In the genomic region with DNA sequence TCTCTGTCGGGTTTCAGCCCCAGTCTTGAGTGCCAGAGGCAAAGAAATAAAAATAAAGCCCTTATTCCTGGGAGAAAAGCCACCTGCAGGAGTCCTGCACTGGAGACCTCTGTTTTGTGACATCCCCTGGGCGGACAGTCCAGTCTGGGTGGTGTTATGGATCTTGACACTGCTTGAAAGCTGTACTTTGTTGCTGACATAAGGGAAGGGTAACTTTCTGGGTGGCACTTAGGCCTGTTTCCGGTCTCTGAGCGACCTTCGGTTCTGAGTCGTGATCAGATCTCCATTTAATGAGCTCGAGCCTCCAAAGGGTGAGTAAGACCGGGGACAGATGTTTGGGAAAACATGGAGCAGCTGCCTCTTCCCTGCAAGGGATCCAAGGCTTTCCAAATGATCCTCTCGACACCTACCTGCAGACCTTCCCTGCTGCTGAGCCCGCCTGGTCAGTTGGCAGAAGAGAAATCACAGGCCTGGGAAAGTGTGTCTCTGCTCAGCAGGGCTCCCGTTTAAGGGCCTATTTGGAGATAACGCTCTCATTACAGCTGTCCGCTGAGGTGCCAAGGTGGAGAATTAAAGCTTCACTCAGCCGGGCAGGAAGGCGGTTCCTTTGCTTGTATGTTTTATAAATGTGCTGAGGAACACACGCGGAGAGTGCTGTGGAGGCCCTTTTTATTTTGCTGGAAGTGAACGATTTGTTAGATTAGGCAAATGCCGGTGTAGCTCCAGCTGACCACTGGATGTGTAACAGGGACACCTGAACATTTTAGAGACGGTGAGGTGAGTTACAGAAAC, we compare ENCODE assay signal across 8 mouse cellular contexts. TPM values are rescaled to one million over a fixed set of nuclear protein-coding genes. Genes with fewer than 3 reads are reported as not detected.
DNase-seq lines count a peak whose midpoint lies in the region; ATAC-seq and TF ChIP-seq lines count a peak whose summit lies in the region.

No protein-coding gene starts in this region.

- H3K27me3 ChIP-seq in thymus, adult 2 months (ENCODE audit: control insufficient read depth, insufficient read depth, low read length): no peaks in the 10 kb centered on the region
- H3K27me3 ChIP-seq in intestine, embryonic 15.5 days (replicated peaks): no peaks in the 10 kb centered on the region
- no peaks in the 10 kb centered on the region for H3K27me3 ChIP-seq in myocyte (ENCODE audit: control insufficient read depth, insufficient read depth, insufficient read length)

- no peaks in the 10 kb centered on the region for H3K9me3 ChIP-seq in intestine, embryonic 15.5 days

- no peaks in the 10 kb centered on the region for H3K79me2 ChIP-seq in myocyte (ENCODE audit: control insufficient read depth, insufficient read depth)

- DNase-seq in cerebellum, adult 11 months: peak; percentile 16
- DNase-seq in cerebellum, adult 8-10 months: no peak
- DNase-seq in thymus, adult 2 months: no peak
- no peak for DNase-seq in thymus, postnatal 10 days (ENCODE audit: low spot score in 2 of 2)
- no peak for DNase-seq in urinary bladder, postnatal 4 days (ENCODE audit: low spot score in 2 of 2)

- 90% methylated on average over 20 of the region's 20 CpGs for WGBS in thymus, adult 2 months
- WGBS in intestine, embryonic 15.5 days: 78% methylated on average over 20 of the region's 20 CpGs

- peak overlapping the region; percentile 85 for H3K4me3 ChIP-seq in thymus, adult 2 months (ENCODE audit: control insufficient read depth, insufficient read depth, low read length)
- peak overlapping the region; percentile 78; the same call in 1 of the 2 replicates for H3K4me3 ChIP-seq in intestine, embryonic 15.5 days (replicated peaks)
- H3K4me3 ChIP-seq in myocyte: peak overlapping the region; percentile 35

- TF ChIP-seq POLR2A in thymus, adult 2 months (IDR thresholded peaks at IDR 0.05; ENCODE audit: control insufficient read depth, extremely low read depth, insufficient read depth, low read length, poor library complexity): no peak
- TF ChIP-seq POLR2A in myocyte (IDR thresholded peaks at IDR 0.05; ENCODE audit: insufficient read length, low read depth): no peak

- H3K27ac ChIP-seq in thymus, adult 2 months (ENCODE audit: control insufficient read depth, insufficient read depth, low read length): no peak overlapping the region
- H3K27ac ChIP-seq in intestine, embryonic 15.5 days: no peak overlapping the region

- peak overlapping the region; percentile 51 for H3ac ChIP-seq in myocyte (ENCODE audit: control insufficient read depth, insufficient read length)

- peaks cover 10% of the 10 kb centered on the region for H3K4me1 ChIP-seq in thymus, adult 2 months (replicated peaks; ENCODE audit: control insufficient read depth, insufficient read depth, low read length)
- H3K4me1 ChIP-seq in intestine, embryonic 15.5 days (replicated peaks): peaks cover 7% of the 10 kb centered on the region; the same call in 1 of the 2 replicates

- H3K4me2 ChIP-seq in intestine, embryonic 15.5 days (replicated peaks): peak overlapping the region; percentile 59
- H3K4me2 ChIP-seq in myocyte (ENCODE audit: low read depth): peak overlapping the region; percentile 62

- no peak for TF ChIP-seq CTCF in thymus, adult 2 months (IDR thresholded peaks at IDR 0.05; ENCODE audit: borderline replicate concordance, control insufficient read depth, extremely low read depth, insufficient read depth, low read length, poor library complexity)

- H3K9ac ChIP-seq in intestine, embryonic 15.5 days: no peak overlapping the region

- H3K36me3 ChIP-seq in thymus, adult 2 months (ENCODE audit: control insufficient read depth, insufficient read depth, low read length): no peaks in the 10 kb centered on the region
- H3K36me3 ChIP-seq in intestine, embryonic 15.5 days: no peaks in the 10 kb centered on the region
- no peaks in the 10 kb centered on the region for H3K36me3 ChIP-seq in myocyte (ENCODE audit: control insufficient read depth, insufficient read depth)

- ATAC-seq in intestine, embryonic 15.5 days: peak; percentile 43; the same call in 1 of the 2 replicates
- no peak for ATAC-seq in monocyte, adult 5-6 weeks (replicated peaks; ENCODE audit: insufficient number of reproducible peaks, low FRiP score, low TSS enrichment, poor library complexity, severe bottlenecking)

TF ChIP-seq in myocyte, 11 proteins besides CTCF, POLR2A, EP300 and RAD21:
- TF ChIP-seq MYOG (IDR thresholded peaks at IDR 0.05; ENCODE audit: control insufficient read depth in 1 of 3, insufficient read depth in 1 of 3, insufficient read length in 2 of 3, low read depth in 2 of 3) (no peak), SRF (IDR thresholded peaks at IDR 0.05; ENCODE audit: control insufficient read depth, insufficient read length, low read depth) (no peak), CEBPB (IDR thresholded peaks at IDR 0.05; ENCODE audit: insufficient read depth, poor library complexity, severe bottlenecking) (no peak), POLR2AphosphoS2 (IDR thresholded peaks at IDR 0.05; ENCODE audit: insufficient read length, low read depth) (no peak), TCF12 (IDR thresholded peaks at IDR 0.05; ENCODE audit: insufficient read depth, poor library complexity, severe bottlenecking) (no peak), REST (IDR thresholded peaks at IDR 0.05; ENCODE audit: insufficient read depth, insufficient read length) (no peak), TCF3 (IDR thresholded peaks at IDR 0.05; ENCODE audit: insufficient read length, low read depth) (no peak), MAX (IDR thresholded peaks at IDR 0.05; ENCODE audit: low read depth) (no peak), USF1 (IDR thresholded peaks at IDR 0.05; ENCODE audit: low read depth) (no peak), MYOD1 (IDR thresholded peaks at IDR 0.05; ENCODE audit: control insufficient read depth in 1 of 3, insufficient read length in 2 of 3, low read depth in 2 of 3) (no peak), E2F4 (IDR thresholded peaks at IDR 0.05; ENCODE audit: insufficient read depth) (no peak)

RNA-seq across cellular contexts. Expression of a gene that starts 0.6 kb away (rescaled TPM):
- polyA plus RNA-seq in thymus, adult 2 months (2012; rRNA removed): 1.6 and 1.9 TPM in 2 replicates
- 55.5 and 68.7 TPM in 2 replicates for polyA plus RNA-seq in intestine, embryonic 15.5 days (2015; fragmentation: Nextera tagmentation; extraction: Ambion mirVana)
- 32.7 TPM for polyA plus RNA-seq in myocyte (2012; fragmentation: generic; extraction: Trizol)
- total RNA-seq in monocyte, adult 5-6 weeks (2017): 17.1 to 31.0 TPM (median 22.1 TPM) in 3 replicates

Comparison
In these comparisons a context has a peak if more than half of its experiments do, and no peak if none do; other contexts are left out.
1. H3K4me3 ChIP-seq: peak in every context shown above with its lines; median percentile 85 in thymus, adult 2 months; 78 in intestine, embryonic 15.5 days; 35 in myocyte.
2. RNA of a gene that starts 0.6 kb away (polyA plus RNA-seq): 55.5 to 68.7 TPM in intestine, embryonic 15.5 days and 32.7 TPM in myocyte (single experiment); 1.6 to 1.9 TPM in thymus, adult 2 months; every median in the first group is over 10 times any median in the second.